Mouse (Mus musculus) effector memory CD4-positive, alpha-beta T cell, adult 5 months (primary cell): Measurements from ENCODE around the gene Dph5. TPM values are rescaled to one million over a fixed set of nuclear protein-coding genes. Genes with fewer than 3 reads are reported as not detected.

ENCODE experiments used
- polyA plus RNA-seq: library from polyadenylated mRNA; unstranded; fragments of 100-300 nt; shearing (Covaris generic); gene quantifications from one replicate; pipeline ENCODE4 v1.2.1, GENCODE M21; 2017

Dph5 gene
- polyA plus RNA-seq: 84.1 TPM

GRCm38 (mm10) chr3:115887427-115888309 is at the start of gene Dph5:
Gene Dph5 (plus strand): TSS chr3:115887837.

Other genes starting within 250 kb of the Dph5 start
- 893 TPM for gene S1pr1, start 172.8 kb upstream of the Dph5 start, polyA plus RNA-seq
- gene Slc30a7, start 119.6 kb downstream of the Dph5 start, polyA plus RNA-seq: 59.2 TPM
- 3.8 TPM for gene Extl2, start 119.6 kb downstream of the Dph5 start, polyA plus RNA-seq
- 0.94 TPM for gene Vcam1, start 241.9 kb downstream of the Dph5 start, polyA plus RNA-seq